Mouse (Mus musculus): ENCODE data around the gene Ppp1r27. TPM values are rescaled to one million over a fixed set of nuclear protein-coding genes. Genes with fewer than 3 reads are reported as not detected.
"Not testable (repeated sequence)": the region's sequence is repeated elsewhere in the genome, so short reads cannot be mapped to it uniquely, and the experiment has no call there.

Ppp1r27 gene
- total and polyA plus RNA-seq, 3 experiments = 0.40 to 0.83 (median 0.79) TPM

DNA sequence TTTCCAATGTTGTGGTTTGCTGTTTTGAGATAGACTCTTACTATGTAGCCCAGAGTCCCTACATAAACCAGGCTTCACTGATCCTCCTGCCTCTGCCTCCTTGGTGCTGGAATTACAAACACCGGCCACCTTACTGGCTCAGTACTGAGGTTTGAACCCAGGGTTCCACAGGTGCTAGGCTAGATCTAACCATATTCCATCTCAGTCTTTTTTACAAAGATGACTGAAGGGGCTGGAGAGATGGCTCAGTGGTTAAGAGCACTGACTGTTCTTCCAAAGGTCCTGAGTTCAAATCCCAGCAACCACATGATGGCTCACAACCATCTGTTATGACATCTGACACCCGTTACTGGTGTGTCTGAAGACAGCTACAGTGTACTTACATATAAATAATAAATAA lies 36.7 kb downstream of the Ppp1r27 start:
- not testable (repeated sequence) for DNase-seq

- peak; percentile 30 for DNase-seq
Measured at GRCm38 (mm10) chr11:120512790-120513453, 38.0 kb downstream of the Ppp1r27 start.

- no peak for DNase-seq
Measured at GRCm38 (mm10) chr11:120510375-120511030, 40.4 kb downstream of the Ppp1r27 start.

GRCm38 (mm10) chr11:120509940-120510339 lies 41.0 kb downstream of the Ppp1r27 start:
- no peak for DNase-seq

- peak; percentile 59 for DNase-seq
Measured at GRCm38 (mm10) chr11:120508290-120508870, 42.6 kb downstream of the Ppp1r27 start.

GRCm38 (mm10) chr11:120507611-120508289 lies 43.2 kb downstream of the Ppp1r27 start:
- DNase-seq = peak; percentile 12

GRCm38 (mm10) chr11:120506899-120507298 lies 44.0 kb downstream of the Ppp1r27 start:
- peak; percentile 14 for DNase-seq

GRCm38 (mm10) chr11:120505661-120506060 lies 45.3 kb downstream of the Ppp1r27 start:
- no peak for DNase-seq

GRCm38 (mm10) chr11:120501701-120502100 lies 49.2 kb downstream of the Ppp1r27 start:
- DNase-seq = peak; percentile 3

DNA sequence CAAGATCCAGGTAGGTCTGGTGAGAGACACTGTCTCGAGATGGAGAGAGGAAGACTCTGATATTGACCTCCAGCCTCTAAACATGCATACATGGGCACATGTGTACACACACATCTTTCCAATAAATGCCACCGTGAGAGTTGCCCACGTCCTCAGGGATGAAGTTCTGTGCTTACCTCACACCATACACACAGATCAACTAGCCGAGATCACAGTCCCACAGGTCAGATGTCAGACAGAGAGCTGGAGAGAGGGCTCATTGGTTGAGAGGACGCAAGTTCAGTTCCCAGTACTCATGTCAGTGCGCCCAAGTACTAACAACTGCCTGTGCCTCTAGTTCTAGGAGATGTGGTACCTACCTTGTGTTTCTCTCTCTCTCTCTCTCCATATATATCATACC lies 49.9 kb downstream of the Ppp1r27 start:
- DNase-seq = no peak

DNA sequence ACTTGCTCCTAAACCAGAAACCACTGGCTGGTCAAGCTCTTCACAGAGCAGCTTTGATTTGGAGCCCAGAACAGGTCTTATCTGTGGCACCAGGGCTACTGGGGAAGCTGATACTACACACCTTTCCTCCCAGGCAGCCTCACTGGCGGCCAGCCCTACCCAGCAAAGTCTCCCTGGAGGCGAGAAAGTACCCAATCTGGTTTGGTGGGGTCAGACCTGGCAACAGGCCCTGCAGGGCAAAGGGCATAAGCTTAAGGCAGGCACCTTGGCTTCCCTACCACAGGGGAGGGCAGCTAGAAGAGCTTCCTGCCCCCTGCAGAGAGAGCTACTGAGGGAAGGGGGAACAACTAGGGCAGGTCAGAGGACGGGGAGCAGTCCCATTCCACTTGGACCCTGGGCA lies 50.6 kb downstream of the Ppp1r27 start:
- DNase-seq = peak; percentile 51

Other genes with a start within 250 kb of the Ppp1r27 start
Only the 30 nearest of the 34 such genes appear.
- gene Actg1, start 202.6 kb downstream of the Ppp1r27 start, total RNA-seq (2021) = 1,000 to 10,000 TPM in 1 of 2 experiments, 100 to 1,000 TPM in 1; 913 to 1,618 TPM
- gene Actg1, start 202.6 kb downstream of the Ppp1r27 start, polyA plus RNA-seq (2012; rRNA removed) = 531 and 632 TPM in 2 replicates
- under 1 TPM; 0.17 to 0.58 TPM for gene Fscn2, start 189.6 kb downstream of the Ppp1r27 start, total RNA-seq (2021)
- gene Fscn2, start 189.6 kb downstream of the Ppp1r27 start, polyA plus RNA-seq (2012; rRNA removed) = 0.16 and 0.22 TPM in 2 replicates
- gene Faap100, start 172.4 kb downstream of the Ppp1r27 start, total RNA-seq (2021) = 10 to 100 TPM; 17.6 to 24.1 TPM
- gene Faap100, start 172.4 kb downstream of the Ppp1r27 start, polyA plus RNA-seq (2012; rRNA removed) = 192 and 223 TPM in 2 replicates
- 100 to 1,000 TPM in 1 of 2 experiments, 10 to 100 TPM in 1; 76.6 to 108 TPM for gene Nploc4, start 113.4 kb downstream of the Ppp1r27 start, total RNA-seq (2021)
- 129 and 132 TPM in 2 replicates for gene Nploc4, start 113.4 kb downstream of the Ppp1r27 start, polyA plus RNA-seq (2012; rRNA removed)
- gene Tspan10, start 108.5 kb downstream of the Ppp1r27 start, total RNA-seq (2021) = 1 to 10 TPM in 1 of 2 experiments, not detected in 1; 3.4 TPM
- gene Tspan10, start 108.5 kb downstream of the Ppp1r27 start, polyA plus RNA-seq (2012; rRNA removed) = 0.06 TPM in 1 of 2 replicates, not detected in the other
- under 1 TPM in 1 of 2 experiments, not detected in 1; 0.31 TPM for gene Pde6g, start 97.6 kb downstream of the Ppp1r27 start, total RNA-seq (2021)
- gene Pde6g, start 97.6 kb downstream of the Ppp1r27 start, polyA plus RNA-seq (2012; rRNA removed) = 0.48 and 0.49 TPM in 2 replicates
- 10 to 100 TPM; 25.8 to 37.1 TPM for gene Oxld1, start 93.1 kb downstream of the Ppp1r27 start, total RNA-seq (2021)
- gene Oxld1, start 93.1 kb downstream of the Ppp1r27 start, polyA plus RNA-seq (2012; rRNA removed) = 48.7 and 81.2 TPM in 2 replicates
- gene Ccdc137, start 93.0 kb downstream of the Ppp1r27 start, total RNA-seq (2021) = 10 to 100 TPM; 24.6 to 33.0 TPM
- gene Ccdc137, start 93.0 kb downstream of the Ppp1r27 start, polyA plus RNA-seq (2012; rRNA removed) = 8.3 and 12.0 TPM in 2 replicates
- 10 to 100 TPM; 21.4 to 27.2 TPM for gene Arl16, start 83.5 kb downstream of the Ppp1r27 start, total RNA-seq (2021)
- gene Arl16, start 83.5 kb downstream of the Ppp1r27 start, polyA plus RNA-seq (2012; rRNA removed) = 23.2 and 27.2 TPM in 2 replicates
- 100 to 1,000 TPM; 107 to 146 TPM for gene Mrpl12, start 66.5 kb downstream of the Ppp1r27 start, total RNA-seq (2021)
- gene Mrpl12, start 66.5 kb downstream of the Ppp1r27 start, polyA plus RNA-seq (2012; rRNA removed) = 163 and 185 TPM in 2 replicates
- gene Slc25a10, start 59.3 kb downstream of the Ppp1r27 start, total RNA-seq (2021) = 100 to 1,000 TPM; 103 to 116 TPM
- gene Slc25a10, start 59.3 kb downstream of the Ppp1r27 start, polyA plus RNA-seq (2012; rRNA removed) = 400 and 531 TPM in 2 replicates
- 1 to 10 TPM; 1.5 to 1.7 TPM for gene Gcgr, start 20.4 kb downstream of the Ppp1r27 start, total RNA-seq (2021)
- gene Gcgr, start 20.4 kb downstream of the Ppp1r27 start, polyA plus RNA-seq (2012; rRNA removed) = 2.1 and 2.5 TPM in 2 replicates
- 10 to 100 TPM; 56.9 to 65.8 TPM for gene Mcrip1, start 1.4 kb downstream of the Ppp1r27 start, total RNA-seq (2021)
- 136 and 157 TPM in 2 replicates for gene Mcrip1, start 1.4 kb downstream of the Ppp1r27 start, polyA plus RNA-seq (2012; rRNA removed)
- 100 to 1,000 TPM; 462 to 524 TPM for gene P4hb, start 22.1 kb upstream of the Ppp1r27 start, total RNA-seq (2021)
- gene P4hb, start 22.1 kb upstream of the Ppp1r27 start, polyA plus RNA-seq (2012; rRNA removed) = 108 and 126 TPM in 2 replicates
- gene Arhgdia, start 30.5 kb upstream of the Ppp1r27 start, total RNA-seq (2021) = 100 to 1,000 TPM; 355 to 386 TPM
- 712 and 786 TPM in 2 replicates for gene Arhgdia, start 30.5 kb upstream of the Ppp1r27 start, polyA plus RNA-seq (2012; rRNA removed)
- gene Alyref, start 47.2 kb upstream of the Ppp1r27 start, total RNA-seq (2021) = 10 to 100 TPM; 85.5 to 97.9 TPM
- 10.3 and 12.6 TPM in 2 replicates for gene Alyref, start 47.2 kb upstream of the Ppp1r27 start, polyA plus RNA-seq (2012; rRNA removed)
- 10 to 100 TPM; 82.8 to 85.9 TPM for gene Anapc11, start 47.3 kb upstream of the Ppp1r27 start, total RNA-seq (2021)
- gene Anapc11, start 47.3 kb upstream of the Ppp1r27 start, polyA plus RNA-seq (2012; rRNA removed) = 183 and 187 TPM in 2 replicates
- under 1 TPM; 0.61 to 0.62 TPM for gene Npb, start 57.3 kb upstream of the Ppp1r27 start, total RNA-seq (2021)
- 1.6 and 2.3 TPM in 2 replicates for gene Npb, start 57.3 kb upstream of the Ppp1r27 start, polyA plus RNA-seq (2012; rRNA removed)
- 100 to 1,000 TPM; 201 to 344 TPM for gene Pcyt2, start 66.8 kb upstream of the Ppp1r27 start, total RNA-seq (2021)
- 460 and 610 TPM in 2 replicates for gene Pcyt2, start 66.8 kb upstream of the Ppp1r27 start, polyA plus RNA-seq (2012; rRNA removed)
- gene Sirt7, start 74.1 kb upstream of the Ppp1r27 start, total RNA-seq (2021) = 10 to 100 TPM; 54.2 to 69.5 TPM
- 109 and 128 TPM in 2 replicates for gene Sirt7, start 74.1 kb upstream of the Ppp1r27 start, polyA plus RNA-seq (2012; rRNA removed)
- gene Mafg, start 82.5 kb upstream of the Ppp1r27 start, total RNA-seq (2021) = 10 to 100 TPM; 48.1 to 60.7 TPM
- gene Mafg, start 82.5 kb upstream of the Ppp1r27 start, polyA plus RNA-seq (2012; rRNA removed) = 54.3 and 66.9 TPM in 2 replicates
- 1 to 10 TPM; 1.0 to 1.9 TPM for gene Pycr1, start 92.6 kb upstream of the Ppp1r27 start, total RNA-seq (2021)
- 3.5 and 3.6 TPM in 2 replicates for gene Pycr1, start 92.6 kb upstream of the Ppp1r27 start, polyA plus RNA-seq (2012; rRNA removed)
- 1 to 10 TPM in 1 of 2 experiments, not detected in 1; 1.0 TPM for gene Myadml2, start 97.0 kb upstream of the Ppp1r27 start, total RNA-seq (2021)
- 0.11 and 0.59 TPM in 2 replicates for gene Myadml2, start 97.0 kb upstream of the Ppp1r27 start, polyA plus RNA-seq (2012; rRNA removed)
- gene Notum, start 110.0 kb upstream of the Ppp1r27 start, total RNA-seq (2021) = 1 to 10 TPM; 2.8 to 8.1 TPM
- 7.4 and 9.3 TPM in 2 replicates for gene Notum, start 110.0 kb upstream of the Ppp1r27 start, polyA plus RNA-seq (2012; rRNA removed)
- 10 to 100 TPM; 74.9 to 84.1 TPM for gene Aspscr1, start 121.8 kb upstream of the Ppp1r27 start, total RNA-seq (2021)
- gene Aspscr1, start 121.8 kb upstream of the Ppp1r27 start, polyA plus RNA-seq (2012; rRNA removed) = 124 and 125 TPM in 2 replicates
- gene Cenpx, start 162.6 kb upstream of the Ppp1r27 start, total RNA-seq (2021) = 10 to 100 TPM; 54.0 to 63.5 TPM
- gene Cenpx, start 162.6 kb upstream of the Ppp1r27 start, polyA plus RNA-seq (2012; rRNA removed) = 86.0 and 90.2 TPM in 2 replicates
- 10 to 100 TPM; 21.9 to 25.3 TPM for gene Lrrc45, start 162.8 kb upstream of the Ppp1r27 start, total RNA-seq (2021)
- 34.2 and 40.1 TPM in 2 replicates for gene Lrrc45, start 162.8 kb upstream of the Ppp1r27 start, polyA plus RNA-seq (2012; rRNA removed)
- 10 to 100 TPM; 13.7 to 15.9 TPM for gene Rac3, start 170.3 kb upstream of the Ppp1r27 start, total RNA-seq (2021)
- gene Rac3, start 170.3 kb upstream of the Ppp1r27 start, polyA plus RNA-seq (2012; rRNA removed) = 21.1 and 25.6 TPM in 2 replicates
- 100 to 1,000 TPM in 1 of 2 experiments, 10 to 100 TPM in 1; 41.4 to 122 TPM for gene Dcxr, start 176.1 kb upstream of the Ppp1r27 start, total RNA-seq (2021)
- 136 and 150 TPM in 2 replicates for gene Dcxr, start 176.1 kb upstream of the Ppp1r27 start, polyA plus RNA-seq (2012; rRNA removed)
- 10 to 100 TPM in 1 of 2 experiments, 1 to 10 TPM in 1; 8.3 to 10.6 TPM for gene Cbr2, start 181.0 kb upstream of the Ppp1r27 start, total RNA-seq (2021)
- gene Cbr2, start 181.0 kb upstream of the Ppp1r27 start, polyA plus RNA-seq (2012; rRNA removed) = 52.6 and 54.2 TPM in 2 replicates